Mouse (Mus musculus): ENCODE data around the gene Fstl4. TPM values are rescaled to one million over a fixed set of nuclear protein-coding genes. Genes with fewer than 3 reads are reported as not detected.
A peak's percentile ranks its signal among the peaks of the same experiment; 100 is the strongest.

Fstl4 gene
- total and polyA plus RNA-seq, 2 experiments from 2014 or later, result 7.1 to 9.4 TPM

GRCm38 (mm10) chr11:53162385-53162784 is 398.0 kb downstream of the Fstl4 start:
- H3K4me3 ChIP-seq (ENCODE audit: low read depth, low read length), result no peak overlapping the region
- H3K9ac ChIP-seq (replicated peaks; ENCODE audit: low read length, poor library complexity, severe bottlenecking), result no peak overlapping the region
- 83% methylated on average over 6 of the region's 6 CpGs for WGBS
- H3K27me3 ChIP-seq (ENCODE audit: insufficient read depth, low read length), result no peaks in the 10 kb centered on the region
- no peaks in the 10 kb centered on the region for H3K9me3 ChIP-seq (ENCODE audit: low read length)
- no peak for ATAC-seq (ENCODE audit: low FRiP score)
- no peak overlapping the region for H3K27ac ChIP-seq (ENCODE audit: low read depth, low read length)
- no peaks in the 10 kb centered on the region for H3K4me1 ChIP-seq (ENCODE audit: insufficient read depth, low read length)
- no peak overlapping the region for H3K4me2 ChIP-seq (ENCODE audit: low read depth, low read length, poor library complexity, severe bottlenecking)
- no peak for TF ChIP-seq CTCF (IDR thresholded peaks at IDR 0.05)
- DNase-seq (ENCODE audit: low spot score), result no peak
- H3K36me3 ChIP-seq (ENCODE audit: insufficient read depth, low read length), result no peaks in the 10 kb centered on the region

DNA sequence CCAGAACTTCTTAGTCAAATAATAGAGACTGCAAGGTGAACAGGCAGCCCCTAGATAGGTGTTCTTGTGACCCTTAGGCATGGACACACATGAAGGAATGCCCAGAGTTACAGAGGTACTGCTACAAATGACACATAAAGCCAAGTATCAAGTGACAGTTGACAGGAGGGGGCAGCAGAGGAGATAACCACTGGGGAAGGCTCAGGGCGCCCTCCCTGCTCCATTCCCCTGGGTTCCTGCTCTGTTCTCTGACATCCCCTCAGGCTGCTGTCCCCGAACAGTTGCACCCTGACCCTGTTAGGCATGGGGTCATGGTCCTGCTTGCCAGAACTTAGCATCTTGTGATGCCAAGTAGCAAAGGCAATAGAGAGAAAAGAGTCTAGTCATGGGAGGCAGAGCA is 402.0 kb downstream of the Fstl4 start:
- 70% methylated on average over 2 of the region's 2 CpGs for WGBS

GRCm38 (mm10) chr11:53182177-53182852 is 417.9 kb downstream of the Fstl4 start:
- Histone ChIP-seq H3K4me2 (ENCODE audit: low read depth, low read length, poor library complexity, severe bottlenecking) (no peak overlapping the region), H3K27me3 (ENCODE audit: insufficient read depth, low read length) (no peaks in the 10 kb centered on the region), H3K9me3 (ENCODE audit: low read length) (no peaks in the 10 kb centered on the region), H3K36me3 (ENCODE audit: insufficient read depth, low read length) (no peaks in the 10 kb centered on the region), H3K4me3 (ENCODE audit: low read depth, low read length) (no peak overlapping the region), H3K4me1 (ENCODE audit: insufficient read depth, low read length) (no peaks in the 10 kb centered on the region), H3K9ac (replicated peaks; ENCODE audit: low read length, poor library complexity, severe bottlenecking) (no peak overlapping the region), H3K27ac (ENCODE audit: low read depth, low read length) (no peak overlapping the region)
- ATAC-seq (ENCODE audit: low FRiP score) (no peak), DNase-seq (ENCODE audit: low spot score) (no peak)
- TF ChIP-seq CTCF (IDR thresholded peaks at IDR 0.05), result no peak
- WGBS, result 70% methylated on average over 13 of the region's 13 CpGs

More for the DNA sequence above, 402.0 kb downstream of the Fstl4 start:
- Histone ChIP-seq H3K36me3 (ENCODE audit: insufficient read depth, low read length) (no peaks in the 10 kb centered on the region), H3K27ac (ENCODE audit: low read depth, low read length) (no peak overlapping the region), H3K4me2 (ENCODE audit: low read depth, low read length, poor library complexity, severe bottlenecking) (no peak overlapping the region), H3K4me3 (ENCODE audit: low read depth, low read length) (no peak overlapping the region), H3K27me3 (ENCODE audit: insufficient read depth, low read length) (no peaks in the 10 kb centered on the region), H3K9me3 (ENCODE audit: low read length) (no peaks in the 10 kb centered on the region), H3K9ac (replicated peaks; ENCODE audit: low read length, poor library complexity, severe bottlenecking) (no peak overlapping the region), H3K4me1 (ENCODE audit: insufficient read depth, low read length) (no peaks in the 10 kb centered on the region)
- TF ChIP-seq CTCF (IDR thresholded peaks at IDR 0.05), result no peak
- DNase-seq (ENCODE audit: low spot score), result no peak
- ATAC-seq (ENCODE audit: low FRiP score), result no peak

GRCm38 (mm10) chr11:53182858-53183257 is 418.4 kb downstream of the Fstl4 start:
- ATAC-seq (ENCODE audit: low FRiP score) (no peak), DNase-seq (ENCODE audit: low spot score) (peak; percentile 61)
- WGBS, result 40% methylated on average over 4 of the region's 4 CpGs
- H3K9ac ChIP-seq (replicated peaks; ENCODE audit: low read length, poor library complexity, severe bottlenecking), result no peak overlapping the region
- no peaks in the 10 kb centered on the region for H3K4me1 ChIP-seq (ENCODE audit: insufficient read depth, low read length)
- no peak overlapping the region for H3K4me3 ChIP-seq (ENCODE audit: low read depth, low read length)
- H3K27ac ChIP-seq (ENCODE audit: low read depth, low read length), result no peak overlapping the region
- no peaks in the 10 kb centered on the region for H3K9me3 ChIP-seq (ENCODE audit: low read length)
- no peaks in the 10 kb centered on the region for H3K36me3 ChIP-seq (ENCODE audit: insufficient read depth, low read length)
- no peak for TF ChIP-seq CTCF (IDR thresholded peaks at IDR 0.05)
- H3K27me3 ChIP-seq (ENCODE audit: insufficient read depth, low read length), result no peaks in the 10 kb centered on the region
- no peak overlapping the region for H3K4me2 ChIP-seq (ENCODE audit: low read depth, low read length, poor library complexity, severe bottlenecking)

DNA sequence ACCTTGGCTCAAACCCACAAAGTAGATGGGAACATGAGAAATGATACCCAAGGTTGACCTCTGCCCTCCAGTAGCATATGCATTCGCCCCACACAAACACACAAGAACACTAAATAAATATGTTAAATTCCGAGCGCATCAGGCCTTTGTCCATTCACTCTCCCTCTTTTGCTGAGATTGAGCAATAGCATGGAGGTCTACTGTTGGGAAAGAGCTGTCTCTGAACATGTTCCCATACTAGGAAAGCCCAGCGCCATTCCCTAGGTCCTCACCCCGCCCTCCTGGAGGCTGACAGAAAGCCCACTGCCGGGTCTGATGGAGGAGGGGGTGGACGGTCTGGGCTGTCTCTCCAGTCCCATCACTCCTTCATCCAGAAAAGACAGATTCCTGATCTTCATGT is 419.6 kb downstream of the Fstl4 start:
- Histone ChIP-seq H3K9me3 (ENCODE audit: low read length) (no peaks in the 10 kb centered on the region), H3K4me3 (ENCODE audit: low read depth, low read length) (no peak overlapping the region), H3K4me1 (ENCODE audit: insufficient read depth, low read length) (no peaks in the 10 kb centered on the region), H3K36me3 (ENCODE audit: insufficient read depth, low read length) (no peaks in the 10 kb centered on the region), H3K4me2 (ENCODE audit: low read depth, low read length, poor library complexity, severe bottlenecking) (no peak overlapping the region), H3K9ac (replicated peaks; ENCODE audit: low read length, poor library complexity, severe bottlenecking) (no peak overlapping the region), H3K27me3 (ENCODE audit: insufficient read depth, low read length) (no peaks in the 10 kb centered on the region), H3K27ac (ENCODE audit: low read depth, low read length) (no peak overlapping the region)
- ATAC-seq (ENCODE audit: low FRiP score) (no peak), DNase-seq (ENCODE audit: low spot score) (no peak)
- no peak for TF ChIP-seq CTCF (IDR thresholded peaks at IDR 0.05)
- 94% methylated on average over 7 of the region's 7 CpGs for WGBS

- no peak for TF ChIP-seq CTCF (IDR thresholded peaks at IDR 0.05)
- 82% methylated on average over 5 of the region's 5 CpGs for WGBS
Observed at GRCm38 (mm10) chr11:53184698-53185097, 420.3 kb downstream of the Fstl4 start.

More at GRCm38 (mm10) chr11:53184698-53185097, 420.3 kb downstream of the Fstl4 start:
- H3K4me2 ChIP-seq (ENCODE audit: low read depth, low read length, poor library complexity, severe bottlenecking), result no peak overlapping the region
- no peaks in the 10 kb centered on the region for H3K36me3 ChIP-seq (ENCODE audit: insufficient read depth, low read length)
- no peak overlapping the region for H3K4me3 ChIP-seq (ENCODE audit: low read depth, low read length)
- H3K9ac ChIP-seq (replicated peaks; ENCODE audit: low read length, poor library complexity, severe bottlenecking), result no peak overlapping the region
- no peak for DNase-seq (ENCODE audit: low spot score)
- no peaks in the 10 kb centered on the region for H3K4me1 ChIP-seq (ENCODE audit: insufficient read depth, low read length)
- H3K27ac ChIP-seq (ENCODE audit: low read depth, low read length), result no peak overlapping the region
- no peak for ATAC-seq (ENCODE audit: low FRiP score)
- no peaks in the 10 kb centered on the region for H3K9me3 ChIP-seq (ENCODE audit: low read length)
- no peaks in the 10 kb centered on the region for H3K27me3 ChIP-seq (ENCODE audit: insufficient read depth, low read length)

All from midbrain, postnatal 0 days (tissue).